Mouse (Mus musculus) ovary, postnatal 10 days (tissue): ENCODE measurements around the gene Olfr1230.

Experiments
- DNase-seq: peaks from one replicate; pipeline ENCODE4 v3.0.0; 2022; ENCODE audit warnings: low spot score

Olfr1230 gene

GRCm38 (mm10) chr2:89297168-89297567, at the start of gene Olfr1230:
Gene Olfr1230, minus strand, starts transcription at chr2:89297268.
- DNase-seq: no peak

GRCm38 (mm10) chr2:89342298-89342697, 45.2 kb upstream of the Olfr1230 start, which contains the start of gene Olfr1233:
Gene Olfr1233, minus strand, starts transcription at chr2:89342398.
- no peak for DNase-seq

- DNase-seq: no peak
These were observed 32.5 kb upstream of the Olfr1230 start, which contains the start of gene Olfr1232 for GRCm38 (mm10) chr2:89329575-89329974. Gene Olfr1232, minus strand, starts transcription at chr2:89329675.

GRCm38 (mm10) chr2:89306974-89307373, 9.9 kb upstream of the Olfr1230 start, which contains the start of gene Olfr1231:
Gene Olfr1231, minus strand, starts transcription at chr2:89307074.
- DNase-seq: no peak

- no peak for DNase-seq
These were observed 9.2 kb downstream of the Olfr1230 start, which contains the start of gene Olfr1229 for GRCm38 (mm10) chr2:89287914-89288313. Gene Olfr1229, minus strand, starts transcription at chr2:89288014.

- no peak for DNase-seq
These were observed 43.1 kb downstream of the Olfr1230 start, which contains the start of gene Olfr1228 for GRCm38 (mm10) chr2:89253962-89254361. Gene Olfr1228, minus strand, starts transcription at chr2:89254062.
